Mouse (Mus musculus) kidney, adult 10 weeks (tissue): ENCODE measurements around the gene Pf4. TPM values are rescaled to one million over a fixed set of nuclear protein-coding genes. Genes with fewer than 3 reads are reported as not detected.

Experiments
- polyA plus RNA-seq: library from polyadenylated mRNA; stranded (reverse); fragments of 350-450 nt; fragmentation: Illumina TruSeq; extraction: RNeasy Lipid Tissue Mini Kit (QIAGEN cat#74804); gene quantifications from one replicate; pipeline ENCODE4 v1.2.3, GENCODE M21; 2014; ENCODE audit warnings: low read depth, low replicate concordance

Gene Pf4
- not detected for polyA plus RNA-seq

DNA sequence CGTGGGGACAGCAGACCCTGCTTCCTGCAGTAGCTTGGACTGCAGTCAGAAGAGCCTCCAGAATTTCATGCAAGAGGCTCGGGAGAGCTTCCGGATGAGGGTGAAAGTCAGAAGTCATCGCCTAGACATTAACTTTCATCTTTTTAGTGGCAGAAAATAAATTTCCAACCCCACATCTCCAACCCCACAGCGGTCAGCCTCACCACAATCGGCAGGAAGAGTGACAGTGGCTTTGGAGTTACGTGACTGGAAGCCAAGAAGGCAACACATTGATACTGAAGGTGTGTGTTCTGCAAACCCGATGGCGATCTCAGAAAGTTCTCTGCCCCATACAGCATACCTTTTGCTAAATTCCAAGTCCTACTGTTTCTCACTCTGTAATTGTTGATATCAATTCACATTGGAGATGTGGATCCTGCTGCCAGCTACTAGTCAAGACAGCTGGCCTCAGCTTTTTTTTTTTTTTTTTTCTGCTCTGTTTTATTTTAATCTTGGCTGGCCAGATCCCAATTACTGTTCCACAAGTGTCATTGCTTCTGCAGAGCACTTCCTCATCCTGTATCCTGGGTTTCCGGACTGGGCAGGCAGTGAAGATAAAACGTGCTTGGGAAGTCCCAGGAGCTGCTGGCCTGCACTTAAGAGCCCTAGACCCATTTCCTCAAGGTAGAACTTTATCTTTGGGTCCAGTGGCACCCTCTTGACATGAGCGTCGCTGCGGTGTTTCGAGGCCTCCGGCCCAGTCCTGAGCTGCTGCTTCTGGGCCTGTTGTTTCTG, at the start of gene Pf4:
Gene Pf4, plus strand, starts transcription at position 556 of the 774 bp plus-strand sequence.

DNA sequence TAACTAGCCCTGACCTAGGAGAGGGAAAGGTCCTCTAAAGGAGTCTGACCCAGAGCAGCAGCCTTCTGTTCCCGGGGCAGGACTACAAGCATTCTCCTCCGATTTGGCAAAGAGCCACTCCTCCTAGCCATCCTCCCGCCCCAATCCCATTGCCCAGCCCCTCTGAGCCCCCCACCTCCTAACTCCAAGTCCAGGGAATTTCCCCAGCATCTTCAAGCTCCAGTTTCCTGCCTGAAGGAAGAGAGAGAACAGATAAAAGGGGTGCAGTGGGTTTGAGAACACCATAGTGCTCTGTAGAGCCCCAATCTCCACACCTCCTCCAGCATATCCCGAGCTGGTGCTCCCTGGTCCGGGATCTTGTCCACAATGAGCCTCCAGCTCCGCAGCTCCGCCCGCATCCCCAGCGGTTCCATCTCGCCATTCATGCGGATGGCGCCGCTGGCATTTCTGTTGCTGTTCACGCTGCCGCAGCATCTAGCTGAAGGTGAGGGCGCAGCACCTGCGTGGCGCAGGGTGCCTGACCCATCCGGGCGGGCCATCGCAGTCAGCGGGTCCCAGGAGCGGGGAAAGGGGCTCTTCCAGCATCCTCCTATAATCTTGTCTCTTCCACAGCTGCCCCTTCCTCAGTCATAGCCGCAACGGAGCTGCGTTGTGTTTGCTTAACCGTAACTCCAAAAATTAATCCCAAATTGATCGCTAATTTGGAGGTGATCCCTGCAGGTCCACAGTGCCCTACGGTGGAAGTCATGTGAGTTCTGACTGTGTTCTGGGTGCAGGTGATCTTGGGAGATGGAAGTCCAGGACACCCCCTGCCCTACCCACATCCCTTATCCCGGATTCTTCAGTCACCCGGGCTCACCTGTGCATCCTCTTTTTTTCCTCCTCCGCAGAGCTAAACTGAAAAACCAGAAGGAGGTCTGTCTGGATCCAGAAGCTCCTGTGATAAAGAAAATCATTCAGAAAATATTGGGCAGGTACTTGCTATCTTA, 12.9 kb upstream of the Pf4 start, which contains the start of gene Cxcl5:
Gene Cxcl5, plus strand, starts transcription at position 284 of the 989 bp plus-strand sequence.

DNA sequence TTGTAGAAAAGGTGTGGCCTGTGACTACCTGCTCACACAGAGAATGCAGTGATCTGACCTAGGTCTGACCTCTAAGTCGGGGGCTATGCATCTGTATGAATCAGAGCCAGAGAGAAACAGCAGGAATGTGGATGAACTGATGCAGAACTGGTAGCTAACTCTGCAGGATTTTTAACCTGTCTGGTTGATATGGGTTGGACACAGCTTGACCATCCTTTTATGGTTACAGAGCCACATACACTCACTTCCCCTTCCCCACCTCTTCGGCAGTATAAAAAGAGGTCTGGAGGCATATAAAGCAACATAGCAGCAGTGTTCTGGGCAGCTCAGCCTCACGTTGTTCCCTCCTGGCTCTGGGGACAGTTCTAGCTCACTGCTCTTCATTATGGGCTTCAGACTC, 4.0 kb upstream of the Pf4 start, which contains the start of gene Ppbp:
Gene Ppbp, plus strand, starts transcription at position 301 of the 400 bp plus-strand sequence.

DNA sequence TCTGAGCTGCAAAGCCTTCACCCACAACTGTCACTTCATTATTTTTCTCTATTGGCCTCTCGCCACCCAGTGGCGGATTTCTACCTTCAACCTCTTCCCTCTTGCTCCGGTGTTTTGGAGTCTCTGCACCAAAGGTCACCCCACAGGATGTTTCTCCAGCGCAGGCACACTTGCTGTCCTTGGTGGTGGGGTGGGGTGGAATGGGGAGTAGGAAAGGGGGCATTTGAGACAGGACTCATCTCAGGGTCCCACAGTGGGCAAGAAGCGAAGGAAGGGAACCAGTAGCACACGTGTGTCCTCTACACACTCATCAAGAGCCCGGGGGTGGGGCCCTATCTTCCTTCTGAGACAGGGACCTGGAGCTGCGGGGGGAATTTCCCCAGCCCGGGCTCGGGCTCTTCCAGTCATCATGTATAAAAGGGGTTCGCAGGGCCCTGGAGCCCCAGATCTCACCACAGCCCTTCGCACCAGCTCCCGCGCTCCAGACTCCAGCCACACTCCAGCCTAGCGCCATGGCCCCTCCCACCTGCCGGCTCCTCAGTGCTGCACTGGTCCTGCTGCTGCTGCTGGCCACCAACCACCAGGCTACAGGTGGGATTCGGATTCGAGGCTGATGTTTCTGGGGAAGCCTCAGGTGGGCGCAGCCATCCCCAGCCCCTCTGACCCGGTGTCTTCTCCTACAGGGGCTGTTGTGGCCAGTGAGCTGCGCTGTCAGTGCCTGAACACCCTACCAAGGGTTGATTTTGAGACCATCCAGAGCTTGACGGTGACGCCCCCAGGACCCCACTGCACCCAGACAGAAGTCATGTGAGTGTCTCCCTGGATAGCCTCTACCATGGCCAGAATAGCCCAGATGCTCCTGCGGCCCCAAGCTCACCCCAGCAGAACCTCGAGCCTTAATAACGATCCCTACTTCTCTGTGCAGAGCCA, 13.7 kb downstream of the Pf4 start, which contains the start of gene Cxcl3:
Gene Cxcl3, plus strand, starts transcription at position 445 of the 930 bp plus-strand sequence.

DNA sequence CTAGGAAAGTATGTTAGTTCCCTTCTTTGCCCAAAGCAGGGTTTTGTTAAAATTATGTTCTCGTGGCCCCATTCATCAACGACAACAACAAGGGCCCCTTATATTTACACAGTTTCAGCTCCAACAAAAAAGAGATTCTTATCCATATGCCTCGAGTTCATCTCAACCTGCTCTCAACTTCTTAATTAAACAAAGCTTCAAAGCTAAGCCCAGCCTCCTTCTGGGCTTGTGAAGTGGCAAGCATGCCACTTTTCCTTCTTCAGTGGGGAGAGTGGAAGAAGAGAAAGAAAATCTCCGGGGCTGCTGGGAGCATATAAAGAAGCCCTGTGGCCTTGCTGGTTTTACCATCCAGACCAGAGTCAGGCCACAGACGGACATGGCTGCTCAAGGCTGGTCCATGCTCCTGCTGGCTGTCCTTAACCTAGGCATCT, 22.0 kb downstream of the Pf4 start, which contains the start of gene Cxcl15:
Gene Cxcl15, plus strand, starts transcription at position 340 of the 431 bp plus-strand sequence.

Other genes starting within 250 kb of the Pf4 start
- 0.85 TPM for gene 5830473C10Rik, start 211.3 kb upstream of the Pf4 start, polyA plus RNA-seq
- 67.4 TPM for gene Rassf6, start 131.8 kb upstream of the Pf4 start, polyA plus RNA-seq
- gene Cxcl5, start 13.1 kb upstream of the Pf4 start, polyA plus RNA-seq: not detected
- gene Ppbp, start 3.9 kb upstream of the Pf4 start, polyA plus RNA-seq: 0.89 TPM
- gene Cxcl3, start 13.7 kb downstream of the Pf4 start, polyA plus RNA-seq: not detected
- not detected for gene Cxcl15, start 22.1 kb downstream of the Pf4 start, polyA plus RNA-seq
- 2.5 TPM for gene Cxcl1, start 118.8 kb downstream of the Pf4 start, polyA plus RNA-seq
- not detected for gene Cxcl2, start 131.4 kb downstream of the Pf4 start, polyA plus RNA-seq
- 67.3 TPM for gene Mthfd2l, start 158.7 kb downstream of the Pf4 start, polyA plus RNA-seq